Mouse (Mus musculus): ENCODE results near the gene Omp.

GRCm38 (mm10) chr7:98163700-98164099, 18.4 kb upstream of the Omp start:
- no peak for TF ChIP-seq POLR2A (IDR thresholded peaks at IDR 0.05; ENCODE audit: insufficient read length, low read depth)
- no peak for TF ChIP-seq MAX (IDR thresholded peaks at IDR 0.05; ENCODE audit: low read depth)
- TF ChIP-seq MYOG (IDR thresholded peaks at IDR 0.05; ENCODE audit: control insufficient read depth in 1 of 3, insufficient read depth in 1 of 3, insufficient read length in 2 of 3, low read depth in 2 of 3), result no peak
- TF ChIP-seq E2F4 (IDR thresholded peaks at IDR 0.05; ENCODE audit: insufficient read depth), result no peak
- TF ChIP-seq POLR2AphosphoS2 (IDR thresholded peaks at IDR 0.05; ENCODE audit: insufficient read length, low read depth), result no peak
- no peak for TF ChIP-seq TCF3 (IDR thresholded peaks at IDR 0.05; ENCODE audit: insufficient read length, low read depth)
- no peak for TF ChIP-seq MYOD1 (IDR thresholded peaks at IDR 0.05; ENCODE audit: control insufficient read depth in 1 of 3, insufficient read length in 2 of 3, low read depth in 2 of 3)
- no peak for TF ChIP-seq USF1 (IDR thresholded peaks at IDR 0.05; ENCODE audit: low read depth)
- TF ChIP-seq SRF (IDR thresholded peaks at IDR 0.05; ENCODE audit: control insufficient read depth, insufficient read length, low read depth), result no peak
- TF ChIP-seq CEBPB (IDR thresholded peaks at IDR 0.05; ENCODE audit: insufficient read depth, poor library complexity, severe bottlenecking), result no peak
- TF ChIP-seq TCF12 (IDR thresholded peaks at IDR 0.05; ENCODE audit: insufficient read depth, poor library complexity, severe bottlenecking), result no peak

Measured in myocyte (in vitro differentiated cells).